Mouse (Mus musculus) heart, adult 2 months (tissue): ENCODE results near the gene Fubp1.
A peak's percentile ranks its signal among the peaks of the same experiment; 100 is the strongest.

Experiments
- EP300 ChIP-seq: fragments of 200-500 bp; IDR thresholded peaks from 2 replicates; pipeline ENCODE4 v1.6.1; 2011; ENCODE audit warnings: low read depth, low read length, control low read depth; ENCODE audit not compliant: insufficient read depth
- POLR2A ChIP-seq: fragments of 200-500 bp; IDR thresholded peaks from 2 replicates; pipeline ENCODE4 v1.6.1; 2011; ENCODE audit warnings: mild to moderate bottlenecking, low read depth, low read length, control low read depth; ENCODE audit not compliant: insufficient read depth

DNA sequence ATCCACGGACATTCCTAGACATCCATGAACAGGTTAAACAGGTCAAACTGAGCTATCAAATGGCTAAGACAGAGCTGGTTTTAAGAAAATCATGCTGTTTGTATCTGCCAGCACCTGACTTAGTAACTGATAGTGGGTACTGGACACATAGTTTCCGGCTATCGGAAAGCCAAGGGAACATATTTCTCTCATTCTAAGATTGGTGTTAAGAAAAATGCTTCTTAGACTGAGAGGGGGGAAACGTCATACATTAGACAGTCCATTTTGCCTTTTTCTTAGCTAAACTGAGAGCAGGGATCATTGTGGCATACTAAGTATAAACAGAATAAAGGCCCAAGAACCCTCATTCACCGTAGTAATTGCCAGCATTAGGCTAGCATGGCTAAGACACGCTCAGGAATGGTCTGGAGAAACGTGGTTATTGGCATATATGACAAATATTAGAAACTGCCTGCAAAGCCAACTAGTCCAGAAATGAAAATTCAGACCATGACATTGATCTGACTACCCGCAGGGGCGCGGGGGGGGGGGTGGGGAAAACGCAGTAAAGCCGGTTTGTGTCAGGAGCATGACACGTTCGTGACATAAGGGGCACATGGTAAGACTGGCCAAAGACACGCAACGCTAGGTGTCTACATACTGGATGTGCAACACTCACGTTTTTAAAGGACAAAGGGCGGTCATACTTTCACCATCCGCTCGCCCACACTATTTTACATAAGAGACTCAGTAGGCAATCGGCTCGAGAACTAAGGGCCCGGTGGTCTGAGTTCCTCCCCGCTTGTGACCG lies 850 bp upstream of the Fubp1 start:
- TF ChIP-seq EP300 (0 out of 2 replicates have a peak, but pooled peaks have one; percentile 56), POLR2A (0 out of 2 replicates have a peak, but pooled peaks have one; percentile 15)
